Mouse (Mus musculus) regulatory T cell (primary cell): Measurements from ENCODE around the gene E030030I06Rik.
"Not testable (repeated sequence)": the region's sequence is repeated elsewhere in the genome, so short reads cannot be mapped to it uniquely, and the experiment has no call there.

Experiments used
- in situ Hi-C: fragments of 300-600 bp; cut with MboI, MseI; formaldehyde crosslinking; loops from one replicate; pipeline ENCODE4 v1.15.1; 2025; ENCODE audit warnings: high pct_unique_total_duplicates

E030030I06Rik gene

DNA sequence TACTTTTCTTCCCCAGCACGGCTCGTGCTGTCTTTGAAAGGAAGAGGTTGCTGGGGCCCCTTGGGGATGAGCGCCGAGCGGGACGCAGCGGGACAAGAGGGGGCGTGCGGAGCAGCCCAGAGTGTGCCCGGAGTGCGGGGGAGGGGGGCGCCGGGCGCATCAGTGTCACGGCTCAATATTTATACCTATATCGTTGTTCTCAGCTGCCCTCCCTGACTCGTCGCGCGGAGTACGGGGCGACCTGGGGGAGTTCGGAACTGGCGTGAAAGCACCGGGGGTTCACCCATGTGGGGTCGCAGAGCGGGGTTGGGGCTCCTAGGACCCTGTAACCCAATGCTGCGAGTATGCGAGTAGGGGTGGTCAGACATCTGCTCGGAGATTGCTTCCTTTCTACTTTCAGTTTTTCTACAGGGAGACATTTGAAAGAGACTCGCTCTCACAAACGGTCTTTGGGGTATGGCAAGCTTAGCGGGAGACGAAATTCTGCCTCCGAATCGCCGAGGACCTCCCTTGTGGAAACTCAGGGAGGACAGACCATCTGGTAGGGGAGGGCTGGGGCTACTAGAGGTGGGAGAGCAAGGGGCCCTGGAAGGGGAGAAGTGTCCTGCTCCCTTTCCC lies at the start of gene E030030I06Rik:
Gene E030030I06Rik (minus strand): TSS at position 198 of the 618 bp plus-strand sequence.
- in situ Hi-C loops, result no loop called here

DNA sequence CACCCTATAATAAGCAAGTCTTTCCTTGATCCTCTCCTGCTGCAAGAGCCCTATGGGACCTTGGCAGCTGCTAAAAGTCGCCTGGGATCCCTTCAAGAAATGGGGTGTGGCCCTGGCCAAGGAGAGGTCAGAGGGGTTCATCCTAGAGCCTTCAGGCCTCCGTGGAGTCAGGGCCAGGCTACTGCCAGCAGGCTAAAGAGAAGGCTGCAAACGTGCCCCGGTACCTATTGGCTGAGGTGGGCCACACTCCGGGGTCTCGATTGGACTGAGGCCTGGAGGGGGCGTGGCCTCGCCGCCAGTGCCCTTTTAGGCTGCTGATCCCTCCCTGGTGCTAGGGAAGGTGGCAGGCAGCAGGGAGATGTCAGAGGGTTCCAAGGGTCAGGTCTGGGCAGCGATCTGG lies 42.0 kb upstream of the E030030I06Rik start:
- in situ Hi-C loops, result not testable (repeated sequence)

DNA sequence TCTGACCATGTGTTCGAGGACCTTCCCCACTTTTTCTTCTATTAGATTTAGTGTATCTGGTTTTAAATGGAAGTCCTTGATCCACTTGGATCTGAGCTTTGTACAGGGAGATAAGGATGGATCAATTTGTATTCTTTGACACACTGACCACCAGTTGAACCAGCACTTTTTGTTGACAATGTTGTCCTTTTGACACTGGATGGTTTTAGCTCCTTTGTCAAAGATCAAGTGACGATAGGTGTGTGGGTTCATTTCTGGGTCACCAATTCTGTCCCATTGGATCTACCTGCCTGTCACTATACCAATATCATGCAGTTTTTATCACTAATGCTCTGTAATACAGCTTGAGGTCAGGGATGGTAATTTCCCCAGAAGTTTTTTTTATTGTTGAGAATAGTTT lies 27.4 kb upstream of the E030030I06Rik start:
- in situ Hi-C loops, result not testable (repeated sequence)

DNA sequence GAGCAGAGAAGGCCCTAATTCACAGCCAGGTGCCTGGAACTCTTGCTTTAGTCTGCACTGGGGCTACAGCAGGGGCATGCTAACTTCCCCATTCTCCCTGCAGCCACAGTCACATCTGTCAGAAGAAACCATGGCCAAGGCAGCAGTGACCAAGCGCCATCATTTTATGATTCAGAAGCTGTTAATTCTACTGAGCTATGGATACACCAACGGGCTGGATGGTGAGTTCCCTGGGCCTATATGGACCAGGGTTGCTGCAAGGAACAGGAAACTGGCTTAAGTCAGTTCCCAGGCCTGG lies 25.1 kb upstream of the E030030I06Rik start:
- in situ Hi-C loops, result not testable (repeated sequence)

DNA sequence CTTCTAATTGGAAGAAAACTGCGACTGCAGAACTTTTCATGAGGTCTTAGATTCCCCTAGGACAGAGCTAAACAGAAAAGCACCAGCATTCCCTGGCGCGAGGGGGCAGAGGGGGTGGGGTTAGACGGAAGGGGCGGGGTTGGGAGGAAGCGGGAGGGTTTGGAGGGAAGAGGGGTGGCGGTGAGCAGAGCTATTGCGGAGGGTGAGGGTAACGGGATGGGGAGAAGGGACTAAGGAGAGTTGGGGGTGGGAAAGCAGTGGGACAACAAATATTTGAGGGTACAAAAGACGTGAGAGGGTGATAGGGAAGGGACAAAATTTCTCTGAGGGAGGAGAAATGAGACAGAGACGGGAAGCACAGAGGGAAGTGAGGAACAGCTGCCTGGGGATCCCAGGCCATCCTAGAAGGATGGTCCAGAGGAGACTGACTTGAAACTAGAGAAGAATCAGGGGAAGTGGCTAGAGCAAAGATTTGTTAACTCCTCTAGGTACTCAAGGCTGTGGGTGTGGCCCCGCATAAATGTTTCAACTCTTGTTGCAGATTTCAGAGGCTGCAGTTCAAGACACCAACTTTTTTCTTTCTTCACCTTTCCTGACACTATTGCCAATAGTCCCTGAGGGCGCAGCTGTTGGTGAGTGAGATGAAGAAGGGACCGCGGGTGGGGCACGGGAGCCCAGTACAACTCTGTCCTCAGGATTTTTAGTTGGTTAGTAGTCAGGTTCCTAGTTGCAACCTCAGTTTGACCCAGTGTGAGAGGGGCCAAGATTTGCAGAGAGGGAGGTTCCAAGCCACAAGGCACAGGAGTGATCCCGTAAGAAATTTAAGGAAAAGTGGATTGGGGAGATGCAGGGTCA lies 24.5 kb upstream of the E030030I06Rik start:
- in situ Hi-C loops, result not testable (repeated sequence)

DNA sequence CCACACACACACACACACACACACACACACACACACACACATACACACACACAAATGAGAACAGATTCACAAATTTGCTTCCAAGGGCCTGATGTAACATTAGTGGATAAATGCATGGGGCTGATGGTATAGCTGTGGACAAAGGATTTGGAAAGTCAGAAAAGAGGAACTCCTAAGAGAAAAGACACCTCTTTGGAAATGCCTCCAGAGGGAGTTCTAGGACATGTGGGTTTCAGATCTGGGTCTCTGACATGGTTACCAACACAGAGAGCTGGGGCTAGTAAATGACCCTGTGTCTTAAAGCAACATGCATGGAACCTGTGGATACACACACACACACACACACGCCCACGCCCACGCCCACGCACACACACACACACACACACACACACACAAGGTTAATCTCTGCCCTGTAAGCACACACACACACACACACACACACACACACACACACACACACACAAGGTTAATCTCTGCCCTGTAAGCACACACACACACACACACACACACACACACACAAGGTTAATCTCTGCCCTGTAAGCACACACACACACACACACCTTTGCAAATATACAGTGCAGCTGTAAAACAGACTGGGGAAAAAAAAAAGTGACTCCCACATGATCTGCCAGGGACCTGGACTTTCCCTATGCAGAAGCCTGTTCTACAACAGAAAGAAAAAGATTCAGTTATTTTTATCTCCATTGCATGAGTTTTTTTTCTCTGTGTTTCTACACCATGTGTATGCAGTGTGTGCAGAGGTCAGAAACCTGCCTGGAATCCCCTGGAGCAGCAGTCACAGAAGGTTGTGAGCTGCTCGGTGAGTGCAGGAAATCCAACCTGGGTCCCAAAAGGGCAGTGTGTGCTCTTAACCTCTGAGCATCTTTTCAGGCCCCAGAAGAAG lies 23.6 kb upstream of the E030030I06Rik start:
- in situ Hi-C loops, result not testable (repeated sequence)

DNA sequence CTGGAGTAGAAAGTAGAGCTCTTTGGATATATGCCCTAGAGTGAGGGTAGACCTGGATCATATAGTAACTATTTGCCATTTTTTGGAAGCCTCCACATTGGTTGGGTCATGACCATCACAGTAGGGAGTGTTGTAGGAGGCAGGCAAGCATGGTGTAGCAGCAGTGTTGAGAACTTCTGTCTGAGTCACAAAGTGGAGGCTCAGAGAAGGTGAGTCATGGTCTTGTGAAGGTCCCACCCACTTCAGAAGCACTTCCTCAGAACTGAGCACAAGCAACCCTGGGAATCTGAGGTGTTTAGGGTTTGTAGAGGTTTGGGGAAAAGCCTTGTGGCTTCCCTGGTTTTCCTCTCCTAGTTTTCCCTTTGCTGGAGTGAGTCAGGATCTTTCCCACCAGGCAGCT lies 20.0 kb upstream of the E030030I06Rik start:
- in situ Hi-C loops, result loop anchor here (5.0 to 10.0 kb wide), 2 partner anchors 106 to 132 kb away; no protein-coding TSS in a partner anchor

DNA sequence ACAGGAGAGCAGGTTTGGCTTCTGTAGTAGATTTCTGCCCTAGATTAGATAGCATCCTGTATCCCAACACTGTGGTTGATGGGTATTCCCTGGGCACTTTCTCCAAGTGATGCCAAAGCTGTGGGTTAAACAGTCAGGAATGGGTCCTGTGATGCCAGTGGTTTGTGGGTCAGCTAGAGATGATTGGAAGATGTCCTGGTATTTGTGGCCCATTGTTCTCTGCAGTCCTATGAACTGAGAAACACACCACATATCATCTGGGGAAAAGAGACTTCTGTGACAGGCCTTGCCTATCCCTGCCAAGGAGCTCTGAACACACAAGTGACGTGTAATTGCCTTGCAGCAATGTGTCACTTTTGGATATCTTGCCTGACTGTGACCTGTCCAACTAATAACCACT lies 18.0 kb upstream of the E030030I06Rik start:
- in situ Hi-C loops, result loop anchor here (5.0 to 10.0 kb wide), 2 partner anchors 108 to 130 kb away; no protein-coding TSS in a partner anchor

DNA sequence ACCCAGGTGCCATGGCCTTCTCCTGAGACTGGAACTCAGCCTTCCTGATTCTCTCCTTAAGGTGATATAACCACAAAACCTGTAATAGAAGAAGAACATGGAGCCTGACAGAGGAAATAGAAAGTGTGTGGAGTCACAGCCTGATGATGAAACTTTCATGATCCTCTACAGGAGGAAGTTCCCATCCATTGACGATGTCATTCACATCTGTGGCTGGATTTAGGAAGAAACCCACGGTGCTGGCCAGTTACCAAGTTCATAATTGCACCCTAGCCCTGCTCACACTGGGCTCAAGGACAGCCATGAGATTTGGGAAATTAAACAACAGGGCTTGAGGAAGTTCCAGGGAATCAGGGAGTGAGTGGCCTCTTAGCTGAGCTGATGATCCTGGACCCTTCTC lies 17.0 kb upstream of the E030030I06Rik start:
- in situ Hi-C loops, result loop anchor here (5.0 to 10.0 kb wide), 2 partner anchors 109 to 129 kb away; no protein-coding TSS in a partner anchor

DNA sequence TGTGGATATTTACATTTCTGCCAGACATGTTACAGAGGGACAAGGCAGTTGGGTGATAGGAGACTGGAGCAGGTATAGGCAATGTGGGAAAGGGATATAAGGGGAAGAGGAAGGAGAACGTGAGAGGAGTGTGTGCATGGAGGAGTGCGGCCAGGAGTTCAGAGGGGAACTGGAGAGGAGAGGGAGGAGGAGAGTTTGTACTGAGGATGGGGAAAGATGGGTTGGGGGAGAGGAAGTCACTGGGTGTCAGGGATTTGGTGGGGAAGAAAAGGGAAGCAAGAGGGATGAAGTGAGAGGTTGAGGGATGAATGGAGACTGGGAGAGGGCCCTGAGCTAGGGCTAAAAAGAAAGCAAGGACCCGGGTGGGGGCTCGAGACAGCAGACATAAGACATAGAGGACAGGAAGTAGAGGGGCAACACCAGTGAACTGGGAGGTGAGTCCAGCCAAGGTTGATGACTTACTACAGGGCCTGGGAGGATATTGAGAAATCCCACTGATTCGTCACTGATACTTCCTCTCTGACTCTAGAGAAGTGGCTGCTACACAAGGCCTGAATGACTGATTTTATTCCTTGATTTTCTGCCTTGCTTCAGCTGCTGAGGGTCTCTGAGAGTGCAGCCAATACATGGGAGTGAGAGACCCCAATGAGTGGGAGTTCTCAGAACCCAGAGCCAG lies 16.4 kb upstream of the E030030I06Rik start:
- in situ Hi-C loops, result loop anchor here (5.0 to 10.0 kb wide), 2 partner anchors 109 to 128 kb away; no protein-coding TSS in a partner anchor

DNA sequence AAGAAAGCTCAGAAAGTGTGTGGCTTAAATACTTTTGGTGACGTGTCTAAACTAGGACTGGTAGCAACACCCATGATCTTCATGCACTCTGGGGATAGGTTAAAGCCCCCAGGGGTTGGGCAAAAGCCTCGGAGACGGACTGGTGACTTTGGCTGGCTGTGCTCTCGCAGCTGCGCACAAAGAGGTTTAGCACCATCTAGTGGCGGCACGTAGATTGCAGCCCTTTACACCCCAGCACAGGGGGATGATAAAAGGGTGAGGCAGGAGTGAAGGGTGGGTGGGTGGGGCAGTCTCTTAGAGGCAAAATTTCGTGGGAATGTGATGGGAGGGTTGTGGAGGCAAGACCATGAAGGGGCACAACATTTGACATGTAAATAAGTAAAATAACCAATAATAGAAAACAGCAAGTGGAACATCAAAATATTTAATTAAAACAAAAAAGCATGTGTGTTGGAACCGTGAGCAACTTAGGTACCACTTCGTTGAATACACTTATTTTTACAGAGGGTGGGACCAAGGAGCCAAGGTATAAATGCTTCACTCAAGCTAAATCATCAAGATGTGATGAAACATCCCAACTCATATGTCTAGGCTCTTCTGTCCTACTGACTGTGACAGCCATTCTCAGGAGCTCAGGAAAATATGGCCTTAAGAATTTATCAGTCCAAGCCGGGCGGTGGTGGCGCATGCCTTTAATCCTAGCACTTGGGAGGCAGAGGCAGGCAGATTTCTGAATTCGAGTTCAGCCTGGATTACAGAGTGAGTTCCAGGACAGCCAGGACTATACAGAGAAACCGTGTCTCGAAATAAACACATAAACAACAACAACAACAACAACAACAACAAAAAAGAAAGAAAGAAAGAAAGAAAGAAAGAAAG lies 14.9 kb upstream of the E030030I06Rik start:
- in situ Hi-C loops, result loop anchor here (10.0 kb wide), 1 partner anchor 111 kb away; no protein-coding TSS in a partner anchor

DNA sequence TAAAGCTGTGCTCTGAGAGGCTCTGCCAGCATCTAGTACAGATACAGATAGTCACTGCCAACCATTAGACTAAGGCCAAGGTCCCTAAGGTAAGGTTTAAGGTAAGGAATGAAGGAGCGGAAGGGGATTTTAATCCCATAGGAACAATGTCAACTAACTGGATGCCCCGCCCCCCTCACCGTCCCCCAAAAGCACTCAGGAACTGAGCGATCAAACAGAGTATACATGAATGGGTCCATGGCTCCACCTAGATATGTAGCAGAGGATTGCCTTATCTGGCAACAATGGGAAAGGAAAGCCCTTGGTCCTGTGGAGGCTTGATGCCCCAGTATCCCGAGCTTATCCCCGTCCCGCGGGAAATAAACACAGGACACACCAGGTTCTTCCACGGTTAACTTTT lies 14.2 kb upstream of the E030030I06Rik start:
- in situ Hi-C loops, result loop anchor here (10.0 kb wide), 1 partner anchor 112 kb away; no protein-coding TSS in a partner anchor

DNA sequence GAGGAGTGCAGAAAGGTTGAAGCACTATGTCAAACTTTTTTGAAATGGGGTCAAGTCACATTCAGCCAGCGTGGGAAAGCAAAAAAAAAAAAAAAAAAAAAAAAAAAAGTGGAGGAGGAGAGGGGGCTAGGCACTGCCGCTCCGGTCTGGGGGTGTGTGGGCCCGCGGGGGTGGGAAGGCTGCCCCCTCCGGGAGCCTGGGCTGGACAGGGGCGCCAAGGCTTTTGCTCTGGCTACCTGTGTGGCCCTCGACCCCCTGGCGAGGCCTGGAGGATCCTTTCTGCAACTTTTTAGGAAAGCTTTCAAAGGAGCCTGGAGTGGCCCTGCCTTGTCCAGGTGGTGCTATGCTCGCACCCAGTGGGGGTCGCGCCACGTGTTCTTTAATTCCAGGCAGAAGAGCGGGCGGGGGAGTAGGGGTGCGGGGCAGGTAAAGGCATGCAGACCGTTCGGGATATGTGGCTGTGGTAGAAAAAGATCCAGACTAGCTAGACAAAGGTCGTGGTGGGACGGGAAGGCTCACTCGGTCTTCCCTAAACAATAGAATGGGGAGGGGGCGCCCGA lies 10.6 kb upstream of the E030030I06Rik start:
- in situ Hi-C loops, result loop anchor here (10.0 kb wide), 1 partner anchor 115 kb away; no protein-coding TSS in a partner anchor

DNA sequence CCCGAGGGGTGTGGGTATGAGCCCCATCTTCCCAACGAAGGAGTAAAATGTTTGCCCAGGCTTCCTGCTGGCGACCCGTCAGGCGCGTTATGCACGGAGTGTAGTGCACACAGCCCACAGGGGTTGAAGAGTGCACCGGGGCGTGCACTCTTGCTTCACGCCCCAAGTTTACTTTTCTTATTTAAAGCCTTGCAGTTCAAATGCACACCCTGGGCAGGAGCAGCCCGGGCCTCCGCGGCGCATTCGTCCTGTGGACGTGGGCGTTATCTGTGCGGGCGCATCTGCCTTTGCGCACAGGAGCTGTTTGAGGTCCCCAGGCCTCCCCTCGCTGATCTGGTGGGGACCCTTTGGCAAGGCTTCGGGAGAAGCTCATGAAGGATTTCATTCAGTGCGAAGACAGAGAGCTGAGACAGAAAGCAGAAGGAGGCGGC lies 10.1 kb upstream of the E030030I06Rik start:
- in situ Hi-C loops, result no loop called here

DNA sequence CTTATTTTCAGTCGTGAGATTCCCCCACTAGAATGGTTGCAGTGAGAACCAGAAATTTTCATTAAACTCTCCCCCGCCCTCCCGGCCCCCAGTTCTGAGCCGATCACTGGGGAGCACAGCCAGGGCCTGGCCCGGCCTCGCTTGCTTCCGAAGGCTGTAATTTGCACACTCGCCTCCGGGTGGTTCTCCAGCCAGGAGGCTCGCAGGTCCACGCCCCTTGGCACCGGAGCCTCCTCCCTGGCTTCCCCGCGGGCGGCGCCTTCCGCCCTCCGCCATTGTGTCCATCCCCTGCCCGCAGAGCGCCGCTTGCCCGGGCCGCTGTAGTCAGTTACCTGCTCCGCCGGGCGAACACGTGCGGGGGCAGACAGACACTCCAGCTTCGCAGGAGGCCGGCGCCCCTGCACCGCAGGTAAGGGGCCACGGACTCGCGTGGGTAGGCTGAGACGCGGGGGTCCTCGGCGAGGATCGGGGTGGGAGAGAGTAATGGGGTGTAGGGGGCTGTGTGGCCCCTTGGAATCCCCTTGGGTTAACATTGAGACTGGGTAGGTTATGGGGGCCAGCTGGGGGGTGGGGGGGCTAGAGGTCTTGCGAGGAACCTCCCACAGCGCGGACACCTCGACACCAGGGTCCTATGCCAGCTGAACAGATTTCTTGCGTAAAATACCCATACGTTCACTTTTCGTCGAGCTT lies 9.4 kb upstream of the E030030I06Rik start, which contains the start of the genes Raet1e and H60b:
Gene Raet1e (plus strand): TSS at position 260 of the 690 bp plus-strand sequence.
Gene H60b (plus strand): TSS at position 277 of the 690 bp plus-strand sequence.
- in situ Hi-C loops, result not testable (repeated sequence)

DNA sequence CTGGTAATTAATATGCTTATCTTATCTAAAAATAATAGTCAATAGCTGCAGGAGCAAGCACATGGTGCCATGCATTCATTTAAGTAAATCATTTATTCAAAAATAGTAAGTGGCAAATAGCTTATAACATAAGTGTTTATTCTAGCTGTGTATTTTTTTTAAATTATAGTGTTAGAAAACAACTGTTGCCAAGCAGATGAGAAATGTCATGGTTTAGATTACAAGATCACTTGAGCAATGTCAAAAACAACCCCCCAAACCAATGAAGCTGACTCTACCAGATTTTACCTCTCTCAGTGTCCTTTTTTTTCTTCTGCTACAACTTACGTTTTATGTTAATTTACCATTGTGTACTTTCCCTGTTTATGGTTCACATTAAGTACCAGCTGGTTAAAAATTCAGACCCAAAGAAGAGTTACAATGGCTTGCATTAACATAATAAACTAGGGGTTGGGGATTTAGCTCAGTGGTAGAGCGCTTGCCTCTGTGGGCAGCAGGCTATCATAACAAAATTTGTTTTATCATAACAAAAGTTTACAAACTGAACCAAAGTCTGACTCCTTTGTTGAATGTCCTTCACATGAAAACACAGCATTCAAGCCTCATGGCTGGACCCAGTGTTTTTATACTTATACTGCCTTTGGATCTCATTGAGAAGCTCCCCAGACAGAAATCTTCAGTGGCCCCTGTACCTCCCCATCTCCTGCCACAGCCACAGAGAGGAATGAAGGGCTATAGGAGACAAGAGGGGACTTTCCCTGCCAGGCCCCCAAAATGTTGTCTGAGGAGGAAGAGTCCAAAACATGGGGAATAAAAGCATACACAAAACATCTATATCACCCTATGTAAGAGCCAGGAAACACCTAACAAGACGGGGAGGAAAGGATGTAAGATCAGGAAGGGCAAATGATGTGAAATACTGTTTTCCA lies 6.1 kb upstream of the E030030I06Rik start:
- in situ Hi-C loops, result no loop called here

DNA sequence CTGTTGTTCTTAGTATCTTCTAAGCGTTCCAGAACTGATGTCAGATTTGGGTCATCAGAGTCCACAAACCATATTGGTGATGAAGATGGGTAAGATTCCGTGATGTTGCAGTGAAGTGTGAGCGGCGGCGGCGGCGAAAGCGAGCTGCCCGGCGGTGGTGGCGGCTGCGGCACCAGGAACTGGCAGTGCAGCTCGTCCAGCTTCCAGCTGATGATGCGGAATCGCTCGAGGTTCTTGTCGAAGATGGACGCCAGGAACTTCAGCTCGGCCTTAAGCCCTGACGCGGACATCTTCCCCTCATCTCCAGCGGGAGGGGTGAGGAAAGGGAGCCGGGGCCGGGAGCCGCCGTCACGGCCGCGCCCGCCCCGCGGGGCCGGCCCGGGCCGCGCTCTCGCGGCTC lies 5.1 kb upstream of the E030030I06Rik start:
- in situ Hi-C loops, result not testable (repeated sequence)
